Mouse (Mus musculus): ENCODE data around the gene Ebf1. TPM values are rescaled to one million over a fixed set of nuclear protein-coding genes. Genes with fewer than 3 reads are reported as not detected.

Gene Ebf1
- polyA plus RNA-seq, 1 experiment from 2014 or later, result 11.6 TPM

- TF ChIP-seq CTCF (IDR thresholded peaks at IDR 0.05; ENCODE audit: low read depth), result no peak
- no peak for ATAC-seq (ENCODE audit: insufficient read depth)
- no peak overlapping the region for H3K4me2 ChIP-seq
- H3K4me3 ChIP-seq (ENCODE audit: low read depth, low read length), result no peak overlapping the region
- H3K4me1 ChIP-seq (ENCODE audit: insufficient read depth), result no peaks in the 10 kb centered on the region; the same call in 1 of the 2 replicates
- 86% methylated on average over 9 of the region's 9 CpGs for WGBS
- no peak overlapping the region for H3K27ac ChIP-seq (ENCODE audit: low read depth)
- no peak for DNase-seq
- no peaks in the 10 kb centered on the region for H3K36me3 ChIP-seq (ENCODE audit: insufficient read depth)
- no peak overlapping the region for H3K9ac ChIP-seq
- no peaks in the 10 kb centered on the region for H3K9me3 ChIP-seq (ENCODE audit: low read depth, low read length)
- no peaks in the 10 kb centered on the region for H3K27me3 ChIP-seq (ENCODE audit: insufficient read depth, low read length)
These were observed 333.2 kb downstream of the Ebf1 start for GRCm38 (mm10) chr11:44950319-44950718.

GRCm38 (mm10) chr11:44951506-44951905, 334.4 kb downstream of the Ebf1 start:
- DNase-seq (no peak), ATAC-seq (ENCODE audit: insufficient read depth) (no peak)
- no peak for TF ChIP-seq CTCF (IDR thresholded peaks at IDR 0.05; ENCODE audit: low read depth)
- WGBS, result 76% methylated on average over 4 of the region's 4 CpGs
- no peak overlapping the region for H3K9ac ChIP-seq
- H3K27ac ChIP-seq (ENCODE audit: low read depth), result no peak overlapping the region
- no peaks in the 10 kb centered on the region for H3K27me3 ChIP-seq (ENCODE audit: insufficient read depth, low read length)
- no peaks in the 10 kb centered on the region for H3K36me3 ChIP-seq (ENCODE audit: insufficient read depth)
- no peaks in the 10 kb centered on the region for H3K9me3 ChIP-seq (ENCODE audit: low read depth, low read length)
- H3K4me2 ChIP-seq, result no peak overlapping the region
- no peak overlapping the region for H3K4me3 ChIP-seq (ENCODE audit: low read depth, low read length)
- H3K4me1 ChIP-seq (ENCODE audit: insufficient read depth), result no peaks in the 10 kb centered on the region; the same call in 1 of the 2 replicates

GRCm38 (mm10) chr11:44953337-44953736, 336.2 kb downstream of the Ebf1 start:
- H3K27me3 ChIP-seq (ENCODE audit: insufficient read depth, low read length), result no peaks in the 10 kb centered on the region
- ATAC-seq (ENCODE audit: insufficient read depth), result no peak
- no peak overlapping the region for H3K9ac ChIP-seq
- no peak for TF ChIP-seq CTCF (IDR thresholded peaks at IDR 0.05; ENCODE audit: low read depth)
- no peak overlapping the region for H3K4me3 ChIP-seq (ENCODE audit: low read depth, low read length)
- H3K27ac ChIP-seq (ENCODE audit: low read depth), result no peak overlapping the region
- no peaks in the 10 kb centered on the region for H3K9me3 ChIP-seq (ENCODE audit: low read depth, low read length)
- DNase-seq, result no peak
- no peaks in the 10 kb centered on the region for H3K36me3 ChIP-seq (ENCODE audit: insufficient read depth)
- no peak overlapping the region for H3K4me2 ChIP-seq
- 77% methylated on average over 1 of the region's 1 CpGs for WGBS
- H3K4me1 ChIP-seq (ENCODE audit: insufficient read depth), result no peaks in the 10 kb centered on the region

- DNase-seq (no peak), ATAC-seq (ENCODE audit: insufficient read depth) (no peak)
- Histone ChIP-seq H3K36me3 (ENCODE audit: insufficient read depth) (no peaks in the 10 kb centered on the region), H3K27me3 (ENCODE audit: insufficient read depth, low read length) (no peaks in the 10 kb centered on the region), H3K27ac (ENCODE audit: low read depth) (no peak overlapping the region), H3K9me3 (ENCODE audit: low read depth, low read length) (no peaks in the 10 kb centered on the region), H3K4me1 (ENCODE audit: insufficient read depth) (no peaks in the 10 kb centered on the region), H3K4me3 (ENCODE audit: low read depth, low read length) (no peak overlapping the region), H3K4me2 (no peak overlapping the region), H3K9ac (no peak overlapping the region)
- TF ChIP-seq CTCF (IDR thresholded peaks at IDR 0.05; ENCODE audit: low read depth), result no peak
- 81% methylated on average over 11 of the region's 11 CpGs for WGBS
These were observed 336.7 kb downstream of the Ebf1 start for GRCm38 (mm10) chr11:44953863-44954262.

GRCm38 (mm10) chr11:44954362-44954761, 337.2 kb downstream of the Ebf1 start:
- TF ChIP-seq CTCF (IDR thresholded peaks at IDR 0.05; ENCODE audit: low read depth), result no peak
- no peaks in the 10 kb centered on the region for H3K36me3 ChIP-seq (ENCODE audit: insufficient read depth)
- H3K9me3 ChIP-seq (ENCODE audit: low read depth, low read length), result no peaks in the 10 kb centered on the region
- no peak overlapping the region for H3K4me2 ChIP-seq
- H3K9ac ChIP-seq, result no peak overlapping the region
- no peak overlapping the region for H3K4me3 ChIP-seq (ENCODE audit: low read depth, low read length)
- DNase-seq (no peak), ATAC-seq (ENCODE audit: insufficient read depth) (no peak)
- H3K4me1 ChIP-seq (ENCODE audit: insufficient read depth), result no peaks in the 10 kb centered on the region
- no peaks in the 10 kb centered on the region for H3K27me3 ChIP-seq (ENCODE audit: insufficient read depth, low read length)
- WGBS, result 85% methylated on average over 7 of the region's 7 CpGs
- no peak overlapping the region for H3K27ac ChIP-seq (ENCODE audit: low read depth)

GRCm38 (mm10) chr11:44962746-44963440, 345.8 kb downstream of the Ebf1 start:
- TF ChIP-seq CTCF (IDR thresholded peaks at IDR 0.05; ENCODE audit: low read depth), result no peak
- WGBS, result 80% methylated on average over 14 of the region's 14 CpGs
- no peak overlapping the region for H3K27ac ChIP-seq (ENCODE audit: low read depth)
- H3K4me2 ChIP-seq, result no peak overlapping the region
- no peaks in the 10 kb centered on the region for H3K9me3 ChIP-seq (ENCODE audit: low read depth, low read length)
- no peaks in the 10 kb centered on the region for H3K4me1 ChIP-seq (ENCODE audit: insufficient read depth)
- ATAC-seq (ENCODE audit: insufficient read depth) (no peak), DNase-seq (no peak)
- H3K27me3 ChIP-seq (ENCODE audit: insufficient read depth, low read length), result no peaks in the 10 kb centered on the region
- no peaks in the 10 kb centered on the region for H3K36me3 ChIP-seq (ENCODE audit: insufficient read depth)
- no peak overlapping the region for H3K9ac ChIP-seq
- no peak overlapping the region for H3K4me3 ChIP-seq (ENCODE audit: low read depth, low read length)

- Histone ChIP-seq H3K4me3 (ENCODE audit: low read depth, low read length) (no peak overlapping the region), H3K4me1 (ENCODE audit: insufficient read depth) (no peaks in the 10 kb centered on the region), H3K9ac (no peak overlapping the region), H3K27ac (ENCODE audit: low read depth) (no peak overlapping the region), H3K4me2 (no peak overlapping the region), H3K27me3 (ENCODE audit: insufficient read depth, low read length) (no peaks in the 10 kb centered on the region), H3K36me3 (ENCODE audit: insufficient read depth) (no peaks in the 10 kb centered on the region), H3K9me3 (ENCODE audit: low read depth, low read length) (no peaks in the 10 kb centered on the region)
- ATAC-seq (ENCODE audit: insufficient read depth), result no peak
- no peak for DNase-seq
- 61% methylated on average over 4 of the region's 4 CpGs for WGBS
- TF ChIP-seq CTCF (IDR thresholded peaks at IDR 0.05; ENCODE audit: low read depth), result no peak
These were observed 351.9 kb downstream of the Ebf1 start for GRCm38 (mm10) chr11:44969011-44969410.
